Mouse (Mus musculus): ENCODE data around the gene 4933415A04Rik.

DNA sequence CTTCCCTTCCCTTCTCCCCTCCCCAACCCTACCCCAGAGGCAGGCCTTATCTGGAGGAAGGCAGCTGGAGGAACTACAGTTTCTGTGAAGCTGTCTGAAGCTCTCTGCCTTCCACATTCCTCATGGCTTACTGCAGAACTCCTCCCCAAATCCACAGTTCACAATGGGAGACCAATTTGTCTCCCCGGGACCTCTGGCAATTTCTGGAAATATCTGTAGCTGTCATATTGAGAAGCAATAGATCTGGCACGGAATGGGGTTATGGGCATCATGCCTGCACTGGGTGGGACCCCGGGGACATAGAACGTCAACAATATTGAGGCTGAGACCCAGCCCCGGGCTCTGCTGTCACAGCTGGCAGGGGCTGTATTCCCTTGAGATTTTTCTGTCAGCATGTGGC, 31.1 kb downstream of the 4933415A04Rik start:
- no peak for TF ChIP-seq CTCF (IDR thresholded peaks at IDR 0.05; ENCODE audit: low read depth, low read length)
- no peak for TF ChIP-seq POLR2A (IDR thresholded peaks at IDR 0.05; ENCODE audit: insufficient read depth, low read length)
